Mouse (Mus musculus) lung, embryonic 16.5 days (tissue): ENCODE measurements at regions not wholly inside any gene's neighbourhood (a gene's known extent, or its start where the extent isn't known, plus 50 kb on each side); places are given as distances from the start of the nearest gene placed in this dataset.

ENCODE experiments used
- ATAC-seq: fragments of 200-750 bp; cut with Nextera tagmentation; 2 replicates; pipeline ENCODE4 v1.8.0; 2017; ENCODE audit warnings: low read depth, mild to moderate bottlenecking, moderate library complexity
- H3K27ac ChIP-seq: fragments of 300-500 bp; sonication (generic); 2 replicates; pipeline ENCODE4 v1.5.1; 2014; ENCODE audit warnings: mild to moderate bottlenecking, control low read depth, low read length
- H3K27me3 ChIP-seq: fragments of 300-500 bp; sonication (generic); 2 replicates; pipeline ENCODE4 v1.6.1; 2014; ENCODE audit warnings: low read depth, low read length, mixed read lengths; ENCODE audit not compliant: control insufficient read depth, insufficient read depth
- H3K36me3 ChIP-seq: fragments of 300-500 bp; sonication (generic); 2 replicates; pipeline ENCODE4 v1.6.1; 2014; ENCODE audit warnings: low read length; ENCODE audit not compliant: control insufficient read depth, insufficient read depth
- H3K4me1 ChIP-seq: fragments of 300-500 bp; sonication (generic); replicated peaks from 2 replicates; pipeline ENCODE4 v1.6.1; 2014; ENCODE audit warnings: low read length, mixed read lengths; ENCODE audit not compliant: control insufficient read depth, insufficient read depth
- H3K4me2 ChIP-seq: fragments of 300-500 bp; sonication (generic); 2 replicates; pipeline ENCODE4 v1.6.1; 2014; ENCODE audit warnings: low read depth, low read length, control low read depth
- H3K4me3 ChIP-seq: fragments of 300-500 bp; sonication (generic); 2 replicates; pipeline ENCODE4 v1.5.1; 2014; ENCODE audit warnings: mild to moderate bottlenecking, low read length, control low read depth
- H3K9ac ChIP-seq: fragments of 300-500 bp; sonication (generic); 2 replicates; pipeline ENCODE4 v1.6.1; 2014; ENCODE audit warnings: low read length, control low read depth
- H3K9me3 ChIP-seq: fragments of 300-500 bp; sonication (generic); 2 replicates; pipeline ENCODE4 v1.6.1; 2016; ENCODE audit warnings: low read length; ENCODE audit not compliant: control insufficient read depth
- WGBS: fragments of 180-500 bp; shearing (Covaris S2); extraction: QIAGEN DNeasy Blood & Tissue Kit; methylation state at CpG from one replicate; pipeline ENCODE4 v1.1.7; 2014; 5-methylcytosine and 5-hydroxymethylcytosine counted together

DNA sequence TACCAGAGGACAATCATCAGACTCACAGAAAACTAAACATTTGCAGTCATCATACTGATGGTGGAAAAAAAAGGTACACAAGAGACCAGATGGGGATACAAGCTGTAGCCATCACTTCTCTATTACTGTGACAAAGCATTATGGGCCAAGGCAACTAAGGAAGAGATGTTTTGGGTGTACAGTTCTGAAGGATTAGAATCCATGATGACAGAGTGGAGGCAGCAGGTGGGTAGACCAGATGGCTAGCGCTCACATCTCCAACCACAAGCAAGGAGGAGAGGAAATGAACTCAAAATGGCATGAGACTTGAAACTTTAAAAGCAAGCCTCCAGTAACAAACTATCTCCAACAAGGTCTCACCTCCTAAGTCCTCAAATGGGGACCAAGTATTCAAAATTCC, 201.3 kb downstream of the 3100002H09Rik start:
- Histone ChIP-seq H3K9ac (no peak overlapping the region), H3K9me3 (no peaks in the 10 kb centered on the region), H3K4me2 (no peak overlapping the region), H3K27ac (no peak overlapping the region), H3K4me1 (no peaks in the 10 kb centered on the region), H3K4me3 (no peak overlapping the region), H3K36me3 (no peaks in the 10 kb centered on the region), H3K27me3 (no peaks in the 10 kb centered on the region)
- WGBS = 95% methylated on average over 1 of the region's 1 CpGs
- ATAC-seq = no peak

DNA sequence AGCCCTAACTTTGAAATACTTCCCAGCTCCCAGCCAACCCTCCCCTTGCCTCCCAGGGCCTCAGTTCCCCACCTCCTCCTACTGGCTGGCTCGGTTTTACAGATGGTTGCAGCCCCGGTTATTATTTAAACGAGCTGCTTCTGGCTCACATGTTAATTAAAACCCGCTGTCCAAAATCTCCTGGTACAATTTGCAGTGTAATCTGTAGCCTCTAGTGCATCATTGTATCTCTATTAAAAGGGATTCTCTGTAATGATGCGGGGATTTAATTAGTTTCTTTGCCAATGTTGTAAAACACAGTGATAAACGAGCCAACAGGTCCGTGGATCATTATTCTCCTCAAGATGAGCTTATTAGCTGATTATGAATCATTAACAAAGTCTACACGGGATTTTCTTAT, 208.5 kb downstream of the 3100002H09Rik start:
- ATAC-seq = no peak
- WGBS = 66% methylated on average over 8 of the region's 8 CpGs

DNA sequence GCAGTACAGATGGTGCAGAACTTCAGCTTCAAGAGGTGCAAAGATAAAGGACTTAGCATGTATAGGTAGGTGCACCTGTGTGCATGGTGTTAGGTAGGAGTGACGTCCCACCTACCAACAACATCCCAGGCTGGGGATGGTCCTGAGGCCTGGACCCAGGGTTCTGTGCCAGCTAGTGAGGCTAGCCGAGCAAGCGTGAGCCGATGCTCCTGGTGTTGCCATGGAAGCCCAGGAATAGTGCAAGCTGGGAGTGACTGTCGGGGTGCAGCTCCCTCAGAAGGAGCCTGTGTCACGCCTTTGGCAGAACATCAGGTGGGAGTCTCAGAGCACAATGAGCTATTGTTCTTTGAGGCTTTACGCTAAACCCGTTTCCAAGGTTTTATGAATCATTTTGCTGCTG, 209.9 kb downstream of the 3100002H09Rik start:
- no peaks in the 10 kb centered on the region for H3K4me1 ChIP-seq
- no peaks in the 10 kb centered on the region for H3K9me3 ChIP-seq
- no peaks in the 10 kb centered on the region for H3K36me3 ChIP-seq
- H3K9ac ChIP-seq = no peak overlapping the region
- no peak overlapping the region for H3K27ac ChIP-seq
- WGBS = 69% methylated on average over 8 of the region's 8 CpGs
- no peak for ATAC-seq
- H3K4me2 ChIP-seq = no peak overlapping the region
- H3K4me3 ChIP-seq = no peak overlapping the region
- peaks cover 7% of the 10 kb centered on the region for H3K27me3 ChIP-seq

More for the DNA sequence above, 208.5 kb downstream of the 3100002H09Rik start:
- H3K9me3 ChIP-seq = no peaks in the 10 kb centered on the region
- no peak overlapping the region for H3K9ac ChIP-seq
- H3K4me3 ChIP-seq = no peak overlapping the region
- H3K27me3 ChIP-seq = peaks cover 7% of the 10 kb centered on the region
- H3K27ac ChIP-seq = no peak overlapping the region
- no peak overlapping the region for H3K4me2 ChIP-seq
- H3K4me1 ChIP-seq = no peaks in the 10 kb centered on the region
- no peaks in the 10 kb centered on the region for H3K36me3 ChIP-seq

DNA sequence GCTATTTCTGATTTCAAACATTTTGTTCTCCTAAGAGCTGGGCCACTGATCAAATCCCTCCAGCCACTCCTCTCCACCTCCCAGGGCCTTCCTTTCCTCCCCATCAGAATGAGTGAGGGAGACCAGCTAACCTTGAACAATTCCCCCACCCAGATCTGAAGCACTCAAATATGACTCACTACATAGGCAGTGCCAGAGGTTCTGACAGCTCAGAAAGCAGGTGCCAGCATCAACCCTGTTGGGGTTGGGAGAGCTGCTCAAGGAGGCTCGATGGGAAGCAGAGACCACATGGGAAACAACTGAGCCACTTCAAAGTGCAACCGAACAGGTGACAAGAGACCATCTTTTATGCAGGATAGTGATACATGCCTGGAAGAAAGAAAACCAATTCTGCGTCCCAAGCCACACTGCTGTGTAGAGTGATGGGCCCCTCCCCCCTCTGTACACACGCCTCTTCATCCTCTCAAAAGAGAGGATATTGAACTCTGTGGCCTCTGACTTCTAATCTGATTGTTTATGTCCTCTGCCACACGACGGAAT, 210.4 kb downstream of the 3100002H09Rik start:
- 30% methylated on average over 6 of the region's 6 CpGs for WGBS
- H3K4me2 ChIP-seq = no peak overlapping the region
- H3K4me1 ChIP-seq = no peaks in the 10 kb centered on the region; the same call in 1 of the 2 replicates
- H3K9me3 ChIP-seq = no peaks in the 10 kb centered on the region
- H3K9ac ChIP-seq = no peak overlapping the region
- ATAC-seq = no peak
- H3K27me3 ChIP-seq = peaks cover 7% of the 10 kb centered on the region
- no peaks in the 10 kb centered on the region for H3K36me3 ChIP-seq
- H3K4me3 ChIP-seq = no peak overlapping the region
- H3K27ac ChIP-seq = no peak overlapping the region

DNA sequence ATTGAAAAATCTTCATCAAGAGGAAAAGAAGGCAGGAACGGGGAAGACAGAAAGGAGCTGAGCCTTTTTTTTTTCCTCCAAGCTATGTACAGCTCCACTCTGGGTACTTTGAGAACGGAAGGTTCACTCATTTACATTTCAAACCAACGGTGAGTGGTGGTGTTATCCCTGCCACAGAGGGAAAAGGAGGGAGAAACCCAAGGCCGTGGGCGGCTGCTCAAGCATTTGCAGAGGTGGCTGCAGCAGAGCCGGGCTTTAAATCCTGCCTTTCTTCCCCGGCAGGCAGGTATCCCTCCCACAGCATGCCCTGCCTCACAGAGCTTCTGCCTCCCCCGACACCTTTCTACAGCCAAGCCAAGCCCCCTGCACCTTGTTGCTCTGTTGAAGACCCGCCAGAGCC, 212.2 kb downstream of the 3100002H09Rik start:
- Histone ChIP-seq H3K4me3 (no peak overlapping the region), H3K9ac (no peak overlapping the region), H3K4me2 (no peak overlapping the region), H3K4me1 (no peaks in the 10 kb centered on the region; the same call in 1 of the 2 replicates), H3K36me3 (no peaks in the 10 kb centered on the region), H3K27ac (no peak overlapping the region), H3K9me3 (no peaks in the 10 kb centered on the region), H3K27me3 (peaks cover 12% of the 10 kb centered on the region)
- ATAC-seq = no peak
- WGBS = 35% methylated on average over 9 of the region's 9 CpGs

DNA sequence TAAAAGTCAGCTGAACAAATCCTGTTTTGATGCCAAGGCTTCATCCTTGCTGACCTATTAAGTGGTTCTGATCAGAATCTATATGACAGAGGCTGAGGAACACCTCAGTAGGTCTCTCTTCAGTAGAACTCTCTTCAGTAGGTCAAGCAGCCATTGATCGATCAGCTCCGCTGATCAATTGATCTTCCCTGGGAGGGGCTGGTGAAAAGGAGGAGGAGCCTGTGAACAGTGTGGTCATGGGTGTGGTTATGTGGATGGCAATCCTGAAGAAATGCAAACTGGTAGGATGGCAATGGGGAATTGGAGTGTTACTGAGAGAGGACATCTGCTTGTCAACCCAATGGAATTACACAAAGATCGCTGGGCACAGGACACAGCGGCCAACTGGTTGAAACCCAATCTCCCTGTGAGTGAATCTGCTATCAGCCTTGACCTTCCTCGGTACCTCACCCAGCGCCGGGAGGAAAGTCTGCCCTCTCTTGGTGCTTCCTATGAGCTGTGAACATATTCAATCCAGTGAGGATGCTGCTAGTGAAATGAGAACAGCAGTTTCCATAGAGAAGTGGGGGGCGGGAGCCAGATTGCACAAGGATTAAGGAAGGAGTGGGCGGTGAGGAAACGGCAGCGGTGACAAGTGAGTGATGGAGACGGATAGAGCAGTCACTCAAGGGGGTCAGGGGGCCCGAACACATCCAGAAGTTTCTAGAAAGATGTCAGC, 213.9 kb downstream of the 3100002H09Rik start:
- WGBS = 35% methylated on average over 13 of the region's 13 CpGs

DNA sequence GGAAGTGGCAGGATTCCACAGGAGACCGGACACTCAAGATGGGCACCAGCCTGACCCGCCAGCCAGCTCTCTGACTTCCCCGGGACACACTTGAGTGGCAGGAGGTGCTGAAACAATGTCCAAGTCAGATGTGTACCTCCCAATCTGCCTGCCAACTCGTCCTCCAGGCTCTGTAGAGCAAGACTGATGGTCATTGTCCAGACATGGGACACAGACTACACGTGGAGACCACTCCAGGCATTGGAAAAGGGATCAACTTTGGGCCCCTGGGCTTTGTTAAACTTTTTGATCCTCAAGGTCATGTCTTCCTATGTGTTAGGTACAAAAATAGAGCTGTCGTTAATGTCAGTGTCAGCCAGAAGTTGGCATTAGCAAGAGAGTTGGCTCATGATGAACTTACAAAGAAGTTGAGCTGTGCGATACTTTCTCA, 214.6 kb downstream of the 3100002H09Rik start:
- H3K27me3 ChIP-seq = peaks cover 12% of the 10 kb centered on the region
- no peak overlapping the region for H3K4me2 ChIP-seq
- H3K9me3 ChIP-seq = no peaks in the 10 kb centered on the region
- ATAC-seq = no peak
- no peak overlapping the region for H3K4me3 ChIP-seq
- WGBS = 57% methylated on average over 7 of the region's 7 CpGs
- H3K9ac ChIP-seq = no peak overlapping the region
- no peaks in the 10 kb centered on the region; the same call in 1 of the 2 replicates for H3K4me1 ChIP-seq
- H3K27ac ChIP-seq = no peak overlapping the region
- no peaks in the 10 kb centered on the region for H3K36me3 ChIP-seq

More for the DNA sequence above, 213.9 kb downstream of the 3100002H09Rik start:
- H3K36me3 ChIP-seq = no peaks in the 10 kb centered on the region
- ATAC-seq = no peak
- H3K27me3 ChIP-seq = peaks cover 12% of the 10 kb centered on the region
- H3K4me3 ChIP-seq = no peak overlapping the region
- H3K4me1 ChIP-seq = no peaks in the 10 kb centered on the region; the same call in 1 of the 2 replicates
- no peak overlapping the region for H3K9ac ChIP-seq
- H3K27ac ChIP-seq = no peak overlapping the region
- no peak overlapping the region for H3K4me2 ChIP-seq
- H3K9me3 ChIP-seq = no peaks in the 10 kb centered on the region

DNA sequence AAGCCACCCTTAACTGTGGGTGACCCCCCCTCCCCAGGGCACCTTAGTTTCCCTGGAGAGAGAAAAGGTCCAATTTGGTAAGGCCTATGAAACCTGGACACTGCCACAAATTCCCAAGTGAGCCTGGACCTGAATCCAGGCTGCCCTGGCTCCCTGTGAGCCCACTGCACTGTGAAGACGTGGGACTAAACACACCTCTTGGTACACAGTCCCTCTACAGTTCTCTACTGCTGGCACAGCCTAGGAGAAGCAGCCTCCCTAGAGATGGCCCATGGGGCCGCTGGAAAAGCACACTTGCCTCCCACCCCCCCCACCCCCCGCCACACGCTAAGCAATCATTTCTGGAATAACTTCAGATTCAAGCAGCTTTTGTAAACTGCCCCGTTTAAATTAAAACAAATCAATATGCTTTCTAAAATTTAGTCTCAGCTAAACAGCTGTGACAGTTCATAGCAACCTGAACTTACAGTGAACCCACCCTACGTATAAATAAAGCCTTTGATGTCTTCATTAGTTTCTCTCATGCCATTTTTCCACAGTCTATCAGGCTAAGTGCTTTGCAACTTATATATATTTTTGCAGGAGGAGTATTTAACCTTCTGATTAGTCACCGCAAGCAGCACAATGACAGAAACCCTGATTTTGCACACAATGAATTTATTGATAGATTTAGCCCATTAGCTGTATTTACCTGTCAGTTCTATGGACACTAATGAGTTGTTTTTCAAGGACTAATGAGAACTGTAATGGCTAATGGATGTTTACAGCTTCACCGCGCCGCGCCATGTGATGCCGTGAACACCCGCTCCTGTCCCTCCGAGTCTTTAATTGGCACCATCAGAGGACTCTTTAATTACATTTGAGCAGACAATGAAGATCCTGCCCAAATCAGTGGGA, 215.3 kb downstream of the 3100002H09Rik start:
- no peak overlapping the region for H3K9ac ChIP-seq
- H3K4me3 ChIP-seq = no peak overlapping the region
- WGBS = 30% methylated on average over 14 of the region's 14 CpGs
- H3K9me3 ChIP-seq = no peaks in the 10 kb centered on the region
- ATAC-seq = no peak
- H3K36me3 ChIP-seq = no peaks in the 10 kb centered on the region
- H3K4me1 ChIP-seq = no peaks in the 10 kb centered on the region; the same call in 1 of the 2 replicates
- no peak overlapping the region for H3K4me2 ChIP-seq
- H3K27me3 ChIP-seq = peaks cover 12% of the 10 kb centered on the region
- H3K27ac ChIP-seq = no peak overlapping the region

DNA sequence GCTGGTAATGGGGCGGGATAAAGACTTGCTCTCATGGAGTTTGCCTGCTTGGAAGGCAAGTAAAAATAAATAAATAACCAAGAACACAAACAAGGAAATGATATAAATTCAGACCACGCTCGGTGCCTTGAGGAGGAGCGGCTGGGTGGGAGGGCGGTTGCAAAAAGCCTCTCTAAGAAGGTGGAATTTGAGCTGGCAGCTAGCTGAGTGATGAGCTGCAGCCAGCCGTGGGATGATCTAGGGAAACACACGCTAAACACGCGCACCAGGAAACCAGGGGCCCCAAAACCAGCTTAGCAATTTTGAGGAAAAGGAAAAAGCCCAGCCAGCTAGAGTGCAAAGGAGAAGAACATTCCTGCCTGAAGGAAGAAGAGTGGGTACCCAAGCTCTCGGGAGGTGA, 217.0 kb downstream of the 3100002H09Rik start:
- ATAC-seq = no peak
- Histone ChIP-seq H3K4me2 (no peak overlapping the region), H3K9me3 (no peaks in the 10 kb centered on the region), H3K27me3 (peaks cover 10% of the 10 kb centered on the region), H3K27ac (no peak overlapping the region), H3K4me1 (no peaks in the 10 kb centered on the region; the same call in 1 of the 2 replicates), H3K9ac (no peak overlapping the region), H3K36me3 (no peaks in the 10 kb centered on the region), H3K4me3 (no peak overlapping the region)
- 19% methylated on average over 10 of the region's 10 CpGs for WGBS
